Mouse (Mus musculus) thymus, postnatal 4 days (tissue): ENCODE measurements around the gene Atp8b4.

ENCODE experiments used
- DNase-seq: peaks from one replicate; pipeline ENCODE4 v3.0.0; 2021

Atp8b4 gene

DNA sequence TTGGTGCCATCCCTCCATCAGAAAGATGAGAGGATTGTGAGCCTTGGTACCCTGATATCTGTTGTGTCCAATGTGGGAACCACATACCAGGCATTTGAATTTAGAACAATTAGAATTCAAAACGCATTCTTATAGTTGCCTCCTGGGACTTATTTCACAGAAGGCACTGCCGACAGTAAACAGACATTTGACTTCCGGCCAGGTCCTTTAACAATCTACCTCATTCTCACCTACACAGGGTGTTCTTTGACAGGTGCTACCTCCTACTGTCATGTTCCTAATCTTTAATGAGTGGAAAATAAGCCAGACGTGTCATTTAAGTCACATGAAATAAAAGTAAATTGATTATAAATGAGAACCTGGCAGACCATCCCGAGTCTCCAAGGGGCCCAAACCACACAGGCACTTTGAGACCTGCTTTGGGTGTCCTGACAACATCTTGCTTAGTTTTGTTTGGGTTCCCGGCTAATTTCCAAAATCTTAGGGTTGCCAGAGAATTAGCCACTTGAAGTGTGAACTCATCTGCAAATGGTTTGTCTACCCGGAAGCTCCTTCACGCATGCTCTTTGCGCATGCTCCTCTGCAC is 67.9 kb downstream of the Atp8b4 start:
- DNase-seq: no peak

- DNase-seq: peak; percentile 70
Measured at GRCm38 (mm10) chr2:126429282-126429681, 71.2 kb downstream of the Atp8b4 start.

- no peak for DNase-seq
Measured at GRCm38 (mm10) chr2:126425223-126425622, 75.3 kb downstream of the Atp8b4 start.

DNA sequence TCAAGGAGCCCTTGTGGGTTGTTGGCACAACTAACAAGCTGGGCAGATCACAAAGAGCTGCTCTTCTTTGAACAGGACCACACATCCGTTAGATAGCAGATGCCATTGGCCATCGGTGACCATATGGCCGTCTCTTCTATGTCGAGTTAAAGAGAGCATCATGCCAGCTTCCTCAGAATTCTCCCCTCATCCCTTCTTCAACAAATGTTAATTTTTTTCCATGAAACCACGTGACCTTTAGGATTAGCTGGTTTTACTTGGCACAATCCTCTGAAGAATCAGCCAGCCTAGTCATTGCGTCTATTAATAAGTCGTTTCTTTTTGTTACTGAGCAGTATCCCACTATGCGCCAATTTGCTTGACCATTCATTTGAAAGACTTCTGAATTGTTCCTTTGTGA is 75.8 kb downstream of the Atp8b4 start:
- DNase-seq: no peak

DNA sequence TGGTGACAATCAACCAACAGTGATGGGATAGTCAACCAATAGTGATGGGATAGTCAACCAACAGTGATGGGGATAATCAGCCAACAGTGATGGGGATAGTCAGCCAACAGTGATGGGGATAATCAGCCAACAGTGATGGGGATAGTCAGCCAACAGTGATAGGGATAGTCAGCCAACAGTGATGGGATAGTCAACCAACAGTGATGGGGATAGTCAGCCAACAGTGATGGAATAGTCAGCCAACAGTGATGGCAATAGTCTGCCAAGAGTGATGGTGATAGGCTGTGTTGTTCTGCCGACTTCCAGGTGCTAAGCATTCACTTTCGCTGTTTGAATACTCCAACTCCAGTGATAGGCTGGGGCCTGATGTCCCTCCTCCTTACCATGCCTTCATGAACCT is 79.6 kb downstream of the Atp8b4 start:
- DNase-seq: no peak

DNA sequence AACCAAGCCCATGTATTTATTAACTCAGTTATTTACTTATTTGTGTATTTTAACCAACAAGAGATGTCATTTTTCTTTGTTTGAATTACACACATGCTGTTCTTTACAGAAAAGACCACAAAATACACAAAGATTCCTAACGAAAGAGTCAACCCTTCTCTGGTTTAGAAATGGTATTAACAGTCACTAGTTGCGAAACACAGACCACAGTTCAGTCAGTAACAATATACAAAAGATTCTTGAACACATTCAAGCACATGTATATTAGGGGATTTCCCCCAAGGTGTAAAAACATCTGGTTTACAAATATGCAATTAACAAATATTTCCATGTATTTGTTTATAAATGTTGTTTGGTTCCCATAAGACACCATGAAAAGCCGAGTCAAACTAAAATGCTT is 81.6 kb downstream of the Atp8b4 start:
- no peak for DNase-seq

GRCm38 (mm10) chr2:126416772-126417171 is 83.7 kb downstream of the Atp8b4 start:
- no peak for DNase-seq

- no peak for DNase-seq
Measured at GRCm38 (mm10) chr2:126415981-126416380, 84.5 kb downstream of the Atp8b4 start.

- DNase-seq: no peak
Measured at GRCm38 (mm10) chr2:126412759-126413158, 87.7 kb downstream of the Atp8b4 start.

DNA sequence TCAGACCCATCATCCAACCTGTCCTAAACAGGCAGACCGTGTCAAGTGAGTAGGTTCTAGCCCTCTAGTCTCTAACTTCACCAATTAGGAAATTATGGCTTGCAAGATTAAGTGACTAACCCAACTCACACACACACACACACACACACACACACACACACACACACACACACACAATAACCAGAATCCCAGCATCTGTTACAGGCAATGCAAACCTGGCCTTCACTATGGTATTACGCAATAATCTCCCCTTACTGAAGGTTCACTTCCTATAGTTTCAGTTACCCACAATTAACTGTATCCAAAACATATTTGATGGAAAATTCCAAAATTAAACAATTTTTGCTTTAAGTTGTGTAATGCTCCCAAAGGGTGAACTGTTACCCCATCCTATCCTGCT is 101.0 kb downstream of the Atp8b4 start:
- no peak for DNase-seq

- DNase-seq: no peak
Measured at GRCm38 (mm10) chr2:126399017-126399416, 101.5 kb downstream of the Atp8b4 start.

DNA sequence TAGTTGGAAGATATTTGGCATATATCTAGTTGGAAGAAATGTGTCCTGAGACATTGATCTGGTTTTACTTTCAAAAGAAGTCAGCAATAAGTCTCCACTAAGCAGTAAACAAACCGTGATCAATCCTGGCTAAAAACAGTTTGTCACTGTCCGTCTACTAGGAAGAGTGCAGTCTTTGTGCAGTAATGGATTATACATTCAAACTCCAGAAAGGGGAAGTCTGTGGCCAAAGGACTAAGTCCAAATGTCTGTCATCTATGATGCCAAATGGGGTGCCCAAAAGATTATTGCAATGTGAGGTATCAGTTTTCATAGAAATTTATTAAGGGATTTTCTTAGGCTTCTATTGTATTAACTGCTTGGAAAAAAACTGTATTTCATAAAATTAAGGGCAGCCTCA is 102.3 kb downstream of the Atp8b4 start:
- no peak for DNase-seq

GRCm38 (mm10) chr2:126397513-126397912 is 103.0 kb downstream of the Atp8b4 start:
- no peak for DNase-seq

GRCm38 (mm10) chr2:126394924-126395323 is 105.5 kb downstream of the Atp8b4 start:
- no peak for DNase-seq

DNA sequence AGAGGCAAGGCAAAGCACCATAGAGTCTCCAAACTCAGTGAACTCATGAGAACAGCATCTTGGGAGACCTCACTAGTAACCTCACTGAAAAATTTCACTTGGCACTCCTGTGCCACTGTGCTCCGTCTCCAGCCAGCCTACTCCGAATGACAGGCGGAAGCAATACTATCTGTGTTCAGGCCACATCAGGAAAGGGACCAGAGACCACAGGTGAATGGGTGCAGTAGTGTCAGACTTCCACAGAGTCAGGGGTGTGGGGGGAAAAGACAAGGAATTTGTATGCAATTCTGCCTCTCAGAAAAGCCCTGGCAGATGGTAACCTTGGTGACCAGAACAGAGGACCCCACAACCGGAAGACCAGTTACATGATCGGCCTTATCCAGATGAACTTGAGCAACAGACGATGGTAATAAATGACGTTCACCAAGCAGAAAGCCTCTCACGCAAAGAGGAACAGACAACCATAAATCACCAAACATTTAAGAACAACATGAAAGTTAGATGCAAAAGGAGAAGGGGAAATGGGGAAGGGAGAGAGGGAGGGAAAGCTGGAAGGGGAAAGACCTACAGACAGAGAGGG is 112.9 kb downstream of the Atp8b4 start:
- DNase-seq: no peak

GRCm38 (mm10) chr2:126386056-126386455 is 114.4 kb downstream of the Atp8b4 start:
- no peak for DNase-seq

DNA sequence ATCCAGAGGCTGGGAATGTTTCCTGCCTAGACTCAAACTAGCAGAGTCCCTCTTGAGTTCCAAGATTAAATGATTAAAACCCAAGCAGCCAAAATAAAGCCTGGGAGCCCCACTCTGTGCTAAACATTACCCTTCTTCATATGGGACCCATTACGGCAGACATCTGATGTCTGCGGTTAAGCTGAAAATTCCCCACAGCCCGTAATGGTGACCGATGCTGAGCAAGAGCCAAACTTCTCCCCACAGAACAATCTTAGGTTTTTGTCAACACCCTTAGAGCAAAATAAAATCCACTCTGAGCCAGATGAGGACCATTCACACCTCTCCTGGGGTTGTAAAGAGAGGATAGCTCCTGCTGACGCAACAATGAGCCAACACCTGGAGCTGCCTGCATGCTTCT is 120.2 kb downstream of the Atp8b4 start:
- DNase-seq: no peak

DNA sequence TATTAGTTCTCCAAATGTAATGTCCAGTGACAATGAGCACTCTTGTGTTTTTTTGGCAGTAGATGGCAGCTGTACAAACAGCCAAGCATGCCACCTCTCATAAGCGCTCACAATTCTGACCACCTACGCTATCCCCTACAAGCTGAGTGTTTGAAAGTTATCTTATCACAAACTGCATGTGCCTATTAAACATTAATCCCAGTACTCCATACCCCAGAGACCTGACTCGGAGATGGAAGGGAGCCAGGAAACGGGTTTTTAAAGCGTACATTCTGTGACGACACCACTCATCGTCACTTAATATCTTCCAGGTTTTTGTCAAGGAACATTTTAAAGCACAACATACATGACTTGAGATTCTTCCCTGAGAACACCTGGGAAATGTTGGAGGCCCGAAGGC is 128.8 kb downstream of the Atp8b4 start:
- no peak for DNase-seq

DNA sequence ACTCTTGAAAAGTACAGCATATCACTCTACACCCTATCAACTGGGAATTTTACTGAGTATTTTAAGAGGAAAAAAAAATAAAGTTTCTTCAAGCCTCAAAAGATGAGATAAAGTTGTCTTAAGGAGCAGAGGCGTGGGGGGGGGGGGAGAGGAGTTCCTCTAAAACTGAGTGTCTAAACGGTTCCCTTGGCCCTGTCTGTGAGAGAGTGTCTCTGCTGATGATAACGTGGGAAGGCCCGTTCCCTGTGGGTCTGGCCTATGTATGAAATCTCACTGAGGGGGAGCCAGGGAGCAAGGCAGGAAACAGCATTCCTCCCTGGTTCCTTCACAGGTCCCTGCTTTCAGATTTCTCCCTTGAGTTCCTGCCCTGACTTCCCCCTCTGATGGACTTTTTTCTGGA is 130.7 kb downstream of the Atp8b4 start:
- no peak for DNase-seq

- DNase-seq: no peak
Measured at GRCm38 (mm10) chr2:126363745-126364725, 136.4 kb downstream of the Atp8b4 start.

DNA sequence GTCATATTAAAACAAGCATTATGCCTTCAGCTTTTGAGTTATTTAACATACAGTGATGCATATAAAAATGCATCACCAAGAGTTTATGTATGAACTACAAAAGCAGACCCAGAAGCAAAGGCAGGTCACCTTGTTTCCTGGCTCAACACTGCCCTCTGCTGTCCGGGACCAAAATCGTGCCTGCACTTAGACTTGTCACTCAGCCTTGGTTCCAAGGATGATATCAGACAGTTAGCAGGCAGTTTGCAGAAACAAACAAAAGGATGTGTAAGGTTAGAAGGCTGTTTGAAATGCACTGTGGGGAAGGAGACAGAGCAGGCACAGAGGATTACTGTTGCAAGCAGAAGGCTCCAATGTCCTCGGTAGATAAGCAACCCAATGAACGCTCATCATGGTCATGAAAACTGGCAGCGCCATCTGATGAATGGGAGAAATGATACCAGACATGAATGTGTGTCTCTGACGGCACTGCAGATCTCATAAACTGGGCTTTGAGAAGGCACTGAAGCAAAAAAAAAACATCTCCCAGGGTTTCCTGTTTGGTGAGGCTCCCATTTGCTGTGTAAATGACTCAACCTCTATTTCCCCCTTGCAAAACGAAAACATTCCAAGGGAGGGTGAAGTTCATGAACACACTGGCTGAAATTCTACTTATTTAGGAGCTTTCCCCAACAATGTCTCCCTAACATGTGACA is 137.3 kb downstream of the Atp8b4 start:
- peak; percentile 89 for DNase-seq

DNA sequence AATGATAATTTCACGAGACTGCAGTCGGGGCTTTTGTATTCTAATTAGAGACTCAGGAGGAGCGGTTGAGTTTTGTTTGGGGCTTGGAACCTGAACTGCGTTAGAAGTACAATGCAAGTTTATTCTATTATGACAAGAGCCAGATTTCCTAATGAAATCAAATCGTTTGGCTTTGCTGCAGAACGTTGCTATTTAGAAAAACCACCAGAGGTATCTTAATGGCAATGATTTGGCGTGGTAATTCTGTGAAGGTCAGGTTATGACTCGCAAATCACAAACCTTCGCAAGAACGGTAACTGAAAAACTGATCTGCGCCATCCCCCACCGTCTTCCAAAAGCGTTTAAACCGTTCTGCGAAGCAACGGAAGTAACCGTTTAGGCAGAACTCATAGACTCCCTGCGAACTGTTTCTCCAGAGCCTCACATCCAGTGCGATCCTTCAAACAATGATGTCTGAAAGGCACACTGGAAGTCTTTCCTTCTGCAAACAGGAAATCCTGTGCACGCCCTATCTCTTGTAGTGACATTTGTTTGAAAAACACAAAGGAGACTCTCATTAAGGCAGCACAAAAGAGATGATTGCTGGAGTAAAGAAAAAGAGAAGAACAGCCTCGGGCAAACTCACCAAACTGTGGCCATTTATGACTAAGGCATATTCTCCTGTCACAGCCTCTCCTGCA is 139.2 kb downstream of the Atp8b4 start:
- DNase-seq: no peak

- DNase-seq: no peak
Measured at GRCm38 (mm10) chr2:126360688-126361087, 139.8 kb downstream of the Atp8b4 start.
